Mouse (Mus musculus): ENCODE measurements around the gene Srgn. TPM values are rescaled to one million over a fixed set of nuclear protein-coding genes. Genes with fewer than 3 reads are reported as not detected.

The Srgn gene
- total RNA-seq (2014; rRNA removed) = 15.5 and 16.2 TPM in 2 replicates
- polyA plus RNA-seq (2015; fragmentation: Nextera tagmentation; extraction: Ambion mirVana) = 19.3 and 23.5 TPM in 2 replicates

GRCm38 (mm10) chr10:62527351-62527750 lies at the start of gene Srgn:
Gene Srgn (minus strand): TSS chr10:62527451.
- H3K9ac ChIP-seq (replicated peaks; ENCODE audit: low read length, poor library complexity, severe bottlenecking) = no peak within 1 kb of the TSS
- no peaks in the 10 kb centered on the region for H3K27me3 ChIP-seq (ENCODE audit: insufficient read depth, low read length)
- H3K9me3 ChIP-seq (ENCODE audit: low read length) = no peaks in the 10 kb centered on the region
- no peak within 1 kb of the TSS for H3K27ac ChIP-seq (ENCODE audit: low read depth, low read length)
- H3K4me1 ChIP-seq (ENCODE audit: insufficient read depth, low read length) = no peaks in the 10 kb centered on the region
- no peaks in the 10 kb centered on the region for H3K36me3 ChIP-seq (ENCODE audit: insufficient read depth, low read length)
- ATAC-seq (ENCODE audit: low FRiP score) = no peak
- TF ChIP-seq CTCF (IDR thresholded peaks at IDR 0.05) = no peak
- no peak for DNase-seq (ENCODE audit: low spot score)
- WGBS = 86% methylated on average over 14 of the region's 14 CpGs
- H3K4me3 ChIP-seq (ENCODE audit: low read depth, low read length) = no peak within 1 kb of the TSS
- no peak within 1 kb of the TSS for H3K4me2 ChIP-seq (ENCODE audit: low read depth, low read length, poor library complexity, severe bottlenecking)

- H3K4me3 ChIP-seq (ENCODE audit: low read depth, low read length) = no peak overlapping the region
- H3K27ac ChIP-seq (ENCODE audit: low read depth, low read length) = no peak overlapping the region
- TF ChIP-seq CTCF (IDR thresholded peaks at IDR 0.05) = no peak
- no peak overlapping the region for H3K9ac ChIP-seq (replicated peaks; ENCODE audit: low read length, poor library complexity, severe bottlenecking)
- no peaks in the 10 kb centered on the region; the same call in 1 of the 2 replicates for H3K4me1 ChIP-seq (ENCODE audit: insufficient read depth, low read length)
- WGBS = 91% methylated on average over 13 of the region's 13 CpGs
- peaks cover 27% of the 10 kb centered on the region for H3K36me3 ChIP-seq (ENCODE audit: insufficient read depth, low read length)
- ATAC-seq (ENCODE audit: low FRiP score) (no peak), DNase-seq (ENCODE audit: low spot score) (no peak)
- H3K9me3 ChIP-seq (ENCODE audit: low read length) = no peaks in the 10 kb centered on the region
- H3K4me2 ChIP-seq (ENCODE audit: low read depth, low read length, poor library complexity, severe bottlenecking) = no peak overlapping the region
- no peaks in the 10 kb centered on the region for H3K27me3 ChIP-seq (ENCODE audit: insufficient read depth, low read length)
These were observed 47.8 kb upstream of the Srgn start for GRCm38 (mm10) chr10:62575001-62575400.

- no peaks in the 10 kb centered on the region for H3K4me1 ChIP-seq (ENCODE audit: insufficient read depth, low read length)
- TF ChIP-seq CTCF (IDR thresholded peaks at IDR 0.05) = no peak
- 97% methylated on average over 7 of the region's 7 CpGs for WGBS
- ATAC-seq (ENCODE audit: low FRiP score) (no peak), DNase-seq (ENCODE audit: low spot score) (no peak)
- H3K4me3 ChIP-seq (ENCODE audit: low read depth, low read length) = no peak overlapping the region
- H3K9ac ChIP-seq (replicated peaks; ENCODE audit: low read length, poor library complexity, severe bottlenecking) = no peak overlapping the region
- peaks cover 54% of the 10 kb centered on the region for H3K36me3 ChIP-seq (ENCODE audit: insufficient read depth, low read length)
- H3K27ac ChIP-seq (ENCODE audit: low read depth, low read length) = no peak overlapping the region
- H3K9me3 ChIP-seq (ENCODE audit: low read length) = no peaks in the 10 kb centered on the region
- H3K4me2 ChIP-seq (ENCODE audit: low read depth, low read length, poor library complexity, severe bottlenecking) = no peak overlapping the region
- no peaks in the 10 kb centered on the region for H3K27me3 ChIP-seq (ENCODE audit: insufficient read depth, low read length)
These were observed 43.0 kb upstream of the Srgn start for GRCm38 (mm10) chr10:62570126-62570871.

- 94% methylated on average over 4 of the region's 4 CpGs for WGBS
- H3K27me3 ChIP-seq (ENCODE audit: insufficient read depth, low read length) = no peaks in the 10 kb centered on the region
- H3K9ac ChIP-seq (replicated peaks; ENCODE audit: low read length, poor library complexity, severe bottlenecking) = no peak overlapping the region
- DNase-seq (ENCODE audit: low spot score) (no peak), ATAC-seq (ENCODE audit: low FRiP score) (no peak)
- no peak overlapping the region for H3K4me3 ChIP-seq (ENCODE audit: low read depth, low read length)
- no peak for TF ChIP-seq CTCF (IDR thresholded peaks at IDR 0.05)
- H3K36me3 ChIP-seq (ENCODE audit: insufficient read depth, low read length) = peaks cover 53% of the 10 kb centered on the region
- no peak overlapping the region for H3K4me2 ChIP-seq (ENCODE audit: low read depth, low read length, poor library complexity, severe bottlenecking)
- no peaks in the 10 kb centered on the region for H3K4me1 ChIP-seq (ENCODE audit: insufficient read depth, low read length)
- H3K27ac ChIP-seq (ENCODE audit: low read depth, low read length) = no peak overlapping the region
- H3K9me3 ChIP-seq (ENCODE audit: low read length) = no peaks in the 10 kb centered on the region
These were observed 41.6 kb upstream of the Srgn start for GRCm38 (mm10) chr10:62568861-62569260.

- TF ChIP-seq CTCF (IDR thresholded peaks at IDR 0.05) = peak; percentile 57
- H3K4me1 ChIP-seq (ENCODE audit: insufficient read depth, low read length) = no peaks in the 10 kb centered on the region
- no peaks in the 10 kb centered on the region for H3K27me3 ChIP-seq (ENCODE audit: insufficient read depth, low read length)
- no peak overlapping the region for H3K27ac ChIP-seq (ENCODE audit: low read depth, low read length)
- no peaks in the 10 kb centered on the region for H3K9me3 ChIP-seq (ENCODE audit: low read length)
- WGBS = 80% methylated on average over 1 of the region's 1 CpGs
- ATAC-seq (ENCODE audit: low FRiP score) (no peak), DNase-seq (ENCODE audit: low spot score) (no peak)
- no peak overlapping the region for H3K4me3 ChIP-seq (ENCODE audit: low read depth, low read length)
- H3K9ac ChIP-seq (replicated peaks; ENCODE audit: low read length, poor library complexity, severe bottlenecking) = no peak overlapping the region
- peaks cover 45% of the 10 kb centered on the region for H3K36me3 ChIP-seq (ENCODE audit: insufficient read depth, low read length)
- H3K4me2 ChIP-seq (ENCODE audit: low read depth, low read length, poor library complexity, severe bottlenecking) = no peak overlapping the region
These were observed 30.5 kb upstream of the Srgn start for GRCm38 (mm10) chr10:62557736-62558135.

- TF ChIP-seq CTCF (IDR thresholded peaks at IDR 0.05) = no peak
- no peaks in the 10 kb centered on the region for H3K27me3 ChIP-seq (ENCODE audit: insufficient read depth, low read length)
- no peak overlapping the region for H3K4me2 ChIP-seq (ENCODE audit: low read depth, low read length, poor library complexity, severe bottlenecking)
- DNase-seq (ENCODE audit: low spot score) (no peak), ATAC-seq (ENCODE audit: low FRiP score) (no peak)
- H3K4me1 ChIP-seq (ENCODE audit: insufficient read depth, low read length) = no peaks in the 10 kb centered on the region
- no peaks in the 10 kb centered on the region for H3K9me3 ChIP-seq (ENCODE audit: low read length)
- WGBS = 96% methylated on average over 6 of the region's 6 CpGs
- no peak overlapping the region for H3K4me3 ChIP-seq (ENCODE audit: low read depth, low read length)
- H3K36me3 ChIP-seq (ENCODE audit: insufficient read depth, low read length) = peaks cover 33% of the 10 kb centered on the region
- no peak overlapping the region for H3K27ac ChIP-seq (ENCODE audit: low read depth, low read length)
- H3K9ac ChIP-seq (replicated peaks; ENCODE audit: low read length, poor library complexity, severe bottlenecking) = no peak overlapping the region
These were observed 29.3 kb upstream of the Srgn start for GRCm38 (mm10) chr10:62556558-62556901.

Measured in midbrain, postnatal 0 days (tissue).